In genomic region chr4:124768963-124769591, GRCm38 (mm10) we compare ENCODE assay signal across 13 mouse cellular contexts. TPM values are rescaled to one million over a fixed set of nuclear protein-coding genes. Genes with fewer than 3 reads are reported as not detected.
DNase-seq lines count a peak whose midpoint lies in the region; ATAC-seq and TF ChIP-seq lines count a peak whose summit lies in the region.
"Had no signal": no experiment of that assay in that cellular context is flagged by ENCODE, and none has a peak within 500 bp of the region (broad histone marks: within the 10 kb centered on the region; RNA-seq: fewer than 3 reads in every experiment).

No protein-coding gene starts in this region.

- H3K4me3 ChIP-seq in kidney, embryonic 15.5 days (replicated peaks): no peak overlapping the region
- H3K4me3 ChIP-seq in testis, adult 2 months (ENCODE audit: control insufficient read depth, low read depth, low read length): no peak overlapping the region
- H3K4me3 ChIP-seq in stomach, postnatal 0 days (ENCODE audit: low read depth, low read length): no peak overlapping the region
- H3K4me3 ChIP-seq: heart, embryonic 15.5 days; hindbrain, embryonic 12.5 days; limb, embryonic 10.5 days; midbrain, embryonic 13.5 days had no signal

- no peak for DNase-seq in kidney, postnatal 14 days
- no peak for DNase-seq in testis, postnatal 10 days (ENCODE audit: low spot score)
- DNase-seq in liver: peak; percentile 50
- peak; percentile 83 for DNase-seq in testis, postnatal 14 days (ENCODE audit: low spot score)
- DNase-seq in stomach, postnatal 0 days (ENCODE audit: low spot score): no peak
- DNase-seq in adrenal gland, adult 18-20 months (ENCODE audit: low spot score in 2 of 2): no peak
- DNase-seq: cerebellum, adult 9-10 months had no signal

- no peak overlapping the region for H3K4me2 ChIP-seq in kidney, embryonic 15.5 days
- no peak overlapping the region for H3K4me2 ChIP-seq in stomach, postnatal 0 days (replicated peaks; ENCODE audit: low read depth)
- H3K4me2 ChIP-seq: heart, embryonic 15.5 days; hindbrain, embryonic 12.5 days; midbrain, embryonic 13.5 days had no signal

- H3K27me3 ChIP-seq in kidney, embryonic 15.5 days: no peaks in the 10 kb centered on the region
- no peaks in the 10 kb centered on the region for H3K27me3 ChIP-seq in testis, adult 2 months (ENCODE audit: control insufficient read depth, insufficient read depth, low read length)
- H3K27me3 ChIP-seq in stomach, postnatal 0 days (ENCODE audit: control insufficient read depth, insufficient read depth, low read length): no peaks in the 10 kb centered on the region
- H3K27me3 ChIP-seq: heart, embryonic 15.5 days; hindbrain, embryonic 12.5 days; midbrain, embryonic 13.5 days had no signal

- TF ChIP-seq POLR2A in testis, adult 2 months (IDR thresholded peaks at IDR 0.05; ENCODE audit: control insufficient read depth, low read depth, low read length): 0 out of 2 replicates have a peak, but pooled peaks have one; percentile 19

- H3K4me1 ChIP-seq in kidney, embryonic 15.5 days: peaks cover 3% of the 10 kb centered on the region; the same call in 1 of the 2 replicates
- peaks cover 8% of the 10 kb centered on the region for H3K4me1 ChIP-seq in testis, adult 2 months (ENCODE audit: control insufficient read depth, insufficient read depth, low read length)
- H3K4me1 ChIP-seq in stomach, postnatal 0 days (replicated peaks; ENCODE audit: control insufficient read depth, insufficient read depth): peaks cover 2% of the 10 kb centered on the region; the same call in 1 of the 2 replicates
- H3K4me1 ChIP-seq: hindbrain, embryonic 12.5 days; limb, embryonic 10.5 days; midbrain, embryonic 13.5 days had no signal

- no peaks in the 10 kb centered on the region for H3K9me3 ChIP-seq in kidney, embryonic 15.5 days (replicated peaks)
- no peaks in the 10 kb centered on the region for H3K9me3 ChIP-seq in stomach, postnatal 0 days (ENCODE audit: control insufficient read depth, low read length)
- H3K9me3 ChIP-seq: heart, embryonic 15.5 days; hindbrain, embryonic 12.5 days; limb, embryonic 10.5 days; midbrain, embryonic 13.5 days had no signal

- no peak for ATAC-seq in kidney, embryonic 15.5 days (replicated peaks; ENCODE audit: low FRiP score)
- no peak for ATAC-seq in stomach, postnatal 0 days (ENCODE audit: low FRiP score, low TSS enrichment)
- ATAC-seq: midbrain, embryonic 13.5 days had no signal

- H3K27ac ChIP-seq in kidney, embryonic 15.5 days: peak overlapping the region; percentile 37; the same call in 1 of the 2 replicates
- H3K27ac ChIP-seq in testis, adult 2 months (ENCODE audit: control insufficient read depth, insufficient read depth, low read depth, low read length): peak overlapping the region; percentile 60
- no peak overlapping the region for H3K27ac ChIP-seq in stomach, postnatal 0 days (replicated peaks)
- H3K27ac ChIP-seq: heart, embryonic 15.5 days; hindbrain, embryonic 12.5 days; limb, embryonic 10.5 days; midbrain, embryonic 13.5 days had no signal

- 70% methylated on average over 13 of the region's 13 CpGs for WGBS in kidney, embryonic 15.5 days
- WGBS in stomach, postnatal 0 days: 82% methylated on average over 13 of the region's 13 CpGs

- TF ChIP-seq CTCF in testis, adult 2 months (IDR thresholded peaks at IDR 0.05; ENCODE audit: control insufficient read depth, insufficient read depth, insufficient replicate concordance, low read depth, low read length): no peak
- no peak for TF ChIP-seq CTCF in stomach, postnatal 0 days (IDR thresholded peaks at IDR 0.05; ENCODE audit: low read depth)

- no peaks in the 10 kb centered on the region for H3K36me3 ChIP-seq in kidney, embryonic 15.5 days
- H3K36me3 ChIP-seq in testis, adult 2 months (ENCODE audit: control insufficient read depth, insufficient read depth, low read length): no peaks in the 10 kb centered on the region
- no peaks in the 10 kb centered on the region for H3K36me3 ChIP-seq in stomach, postnatal 0 days (ENCODE audit: control insufficient read depth, insufficient read depth, low read length)
- H3K36me3 ChIP-seq: heart, embryonic 15.5 days; hindbrain, embryonic 12.5 days; limb, embryonic 10.5 days; midbrain, embryonic 13.5 days had no signal

- no peak for TF ChIP-seq EP300 in stomach, postnatal 0 days (optimal IDR thresholded peaks at IDR 0.05)

- no peak overlapping the region for H3K9ac ChIP-seq in kidney, embryonic 15.5 days
- H3K9ac ChIP-seq in stomach, postnatal 0 days (ENCODE audit: low read length): no peak overlapping the region
- H3K9ac ChIP-seq: heart, embryonic 15.5 days; hindbrain, embryonic 12.5 days; midbrain, embryonic 13.5 days had no signal

RNA-seq across cellular contexts. Expression of gene Inpp5b, which starts 27.4 kb away (rescaled TPM):
- polyA plus RNA-seq in kidney, embryonic 15.5 days (2015; fragmentation: Nextera tagmentation; extraction: Ambion mirVana): 29.6 and 33.7 TPM in 2 replicates
- 19.3 and 26.9 TPM in 2 replicates for polyA plus RNA-seq in testis, adult 2 months (2012; rRNA removed)
- polyA plus RNA-seq in stomach, postnatal 0 days (2015; fragmentation: Nextera tagmentation; extraction: Ambion mirVana): 23.5 and 24.8 TPM in 2 replicates
- total RNA-seq in adrenal gland, adult 18-20 months (2021): 10 to 100 TPM; 16.9 to 18.8 TPM

RNA-seq across cellular contexts. Expression of gene Mtf1, which starts 32.8 kb away (rescaled TPM):
- polyA plus RNA-seq in kidney, embryonic 15.5 days (2015; fragmentation: Nextera tagmentation; extraction: Ambion mirVana): 14.2 and 15.5 TPM in 2 replicates
- 61.0 and 64.0 TPM in 2 replicates for polyA plus RNA-seq in testis, adult 2 months (2012; rRNA removed)
- polyA plus RNA-seq in stomach, postnatal 0 days (2015; fragmentation: Nextera tagmentation; extraction: Ambion mirVana): 10.6 and 11.6 TPM in 2 replicates
- 10 to 100 TPM; 27.0 TPM for total RNA-seq in adrenal gland, adult 18-20 months (2021)

RNA-seq across cellular contexts. Expression of gene Sf3a3, which starts 54.5 kb away (rescaled TPM):
- 171 and 175 TPM in 2 replicates for polyA plus RNA-seq in kidney, embryonic 15.5 days (2015; fragmentation: Nextera tagmentation; extraction: Ambion mirVana)
- 24.2 and 24.7 TPM in 2 replicates for polyA plus RNA-seq in testis, adult 2 months (2012; rRNA removed)
- 58.7 and 63.5 TPM in 2 replicates for polyA plus RNA-seq in stomach, postnatal 0 days (2015; fragmentation: Nextera tagmentation; extraction: Ambion mirVana)
- total RNA-seq in adrenal gland, adult 18-20 months (2021): 10 to 100 TPM; 33.1 to 34.9 TPM

Comparison
In these comparisons a context has a peak if more than half of its experiments do, and no peak if none do; other contexts are left out.
1. DNase-seq: peak in liver (single experiment) and testis, postnatal 14 days (single experiment); none in kidney, postnatal 14 days (single experiment), testis, postnatal 10 days (single experiment), stomach, postnatal 0 days (single experiment) and adrenal gland, adult 18-20 months (0 of 2).